Mouse (Mus musculus): ENCODE data around the gene Acer1.
A peak's percentile ranks its signal among the peaks of the same experiment; 100 is the strongest.

Gene Acer1

DNA sequence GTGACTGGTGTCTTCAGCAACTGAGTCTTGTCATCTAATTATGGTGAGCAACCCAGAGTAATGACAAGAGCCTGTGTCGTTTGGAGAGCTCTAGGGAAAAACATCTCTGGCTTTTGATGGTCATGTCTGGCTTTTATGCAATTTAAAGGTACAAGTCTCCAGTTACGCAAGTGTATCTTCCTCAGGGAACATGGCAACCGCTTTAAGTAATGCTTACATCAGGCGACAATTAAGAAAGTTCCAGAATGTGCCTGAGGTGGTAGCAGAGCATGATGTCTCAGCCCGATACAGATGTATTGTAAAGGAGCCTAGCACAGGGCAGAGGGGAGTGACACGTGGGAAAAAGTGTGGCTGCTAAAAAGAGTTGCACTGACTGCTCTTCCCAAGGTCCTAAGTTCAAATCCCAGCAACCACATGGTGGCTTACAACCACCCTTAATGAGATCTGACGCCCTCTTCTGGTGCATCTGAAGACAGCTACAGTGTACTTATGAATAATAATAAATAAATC is 7.0 kb upstream of the Acer1 start:
- DNase-seq (ENCODE audit: low read depth), result no peak

DNA sequence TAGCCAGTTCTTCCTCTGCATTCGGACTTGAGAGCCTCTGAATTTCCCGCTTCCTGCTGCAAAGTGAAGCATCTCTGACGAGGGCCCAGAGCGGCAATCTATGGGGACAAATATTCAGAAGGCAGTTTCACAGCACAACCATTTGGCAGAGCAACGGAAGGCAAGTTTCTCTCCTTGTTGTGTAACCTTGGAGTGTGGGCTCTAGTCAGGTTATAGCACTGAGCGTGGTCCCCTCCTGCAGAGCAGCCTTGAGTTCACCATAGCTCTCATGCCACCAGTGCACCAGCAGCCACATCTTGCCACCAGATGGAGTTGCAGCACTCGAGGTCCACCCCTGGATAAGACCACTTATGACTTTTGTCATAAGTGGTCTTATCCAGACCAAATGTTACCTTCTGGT is 6.5 kb upstream of the Acer1 start:
- no peak for DNase-seq (ENCODE audit: low read depth)

DNA sequence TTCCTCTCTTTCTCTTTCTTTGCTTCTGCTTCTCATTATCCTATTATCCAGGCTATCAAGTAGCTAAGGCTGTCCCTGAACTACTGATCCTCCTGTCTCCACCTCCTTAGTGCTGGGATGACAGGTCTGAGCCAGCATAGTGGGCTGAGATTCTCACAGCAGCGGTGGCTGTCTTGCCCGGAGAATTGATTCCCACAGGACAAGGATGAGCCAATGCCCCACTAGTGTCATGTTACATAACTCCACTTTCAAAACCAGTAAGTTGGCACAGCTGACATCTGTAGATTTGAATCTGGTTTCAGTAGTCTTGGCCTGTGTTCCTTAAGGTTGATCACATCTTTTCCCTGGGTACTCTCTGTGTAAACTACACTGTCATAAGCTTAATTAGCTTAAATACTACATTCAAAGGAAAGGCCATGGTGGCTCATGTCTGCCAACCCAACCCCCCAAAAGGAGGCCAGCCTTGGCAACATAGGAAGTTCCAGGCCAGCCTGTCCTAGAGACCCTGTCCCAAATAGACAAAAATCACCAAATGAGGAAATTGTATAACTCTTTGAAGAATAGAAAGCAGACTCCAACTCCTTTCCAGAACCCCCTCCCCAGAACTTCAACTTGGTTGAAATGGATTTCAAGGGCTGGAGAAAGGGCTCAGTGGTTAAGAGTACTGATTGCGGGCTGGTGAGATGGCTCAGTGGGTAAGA is 4.3 kb upstream of the Acer1 start:
- DNase-seq (ENCODE audit: low read depth), result no peak

DNA sequence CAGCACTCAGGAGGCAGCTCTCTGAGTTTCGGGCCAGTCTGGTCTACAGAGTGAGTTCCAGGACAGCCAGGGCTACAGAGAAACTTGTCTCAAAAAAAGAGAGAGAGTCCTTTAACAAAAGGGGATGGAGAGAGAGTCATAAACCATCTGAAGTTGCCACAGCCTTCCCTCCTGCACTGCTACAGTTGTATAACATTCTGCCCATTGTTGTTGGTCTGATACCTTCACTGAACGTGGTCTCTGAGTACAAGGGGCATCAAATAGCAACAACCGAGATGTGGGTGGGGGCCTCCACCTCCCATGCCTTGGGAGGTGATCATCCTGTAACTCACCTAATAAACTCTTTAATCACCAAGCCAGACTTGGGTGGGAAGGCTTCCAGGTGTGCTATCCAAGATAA is 3.7 kb upstream of the Acer1 start:
- no peak for DNase-seq (ENCODE audit: low read depth)

DNA sequence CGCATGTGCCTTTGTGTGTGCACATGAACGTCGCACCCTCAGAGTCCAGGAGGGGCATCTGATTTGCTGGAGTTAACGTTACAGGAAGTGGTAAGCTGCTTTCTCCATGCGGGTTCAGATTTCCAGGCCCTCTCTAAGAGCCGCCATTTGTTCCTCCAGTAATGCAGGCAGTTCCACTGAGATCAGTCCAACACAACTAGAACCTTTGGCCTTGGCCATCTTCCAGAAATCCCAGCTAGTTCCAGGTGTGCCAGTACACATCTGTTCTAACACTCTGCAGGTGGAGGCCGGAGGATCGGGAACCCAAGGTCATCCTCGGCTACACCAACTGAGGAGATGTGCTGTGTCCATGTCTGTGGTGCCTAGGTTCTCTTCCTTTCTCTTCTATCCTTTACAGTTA is 3.0 kb upstream of the Acer1 start:
- no peak for DNase-seq (ENCODE audit: low read depth)

DNA sequence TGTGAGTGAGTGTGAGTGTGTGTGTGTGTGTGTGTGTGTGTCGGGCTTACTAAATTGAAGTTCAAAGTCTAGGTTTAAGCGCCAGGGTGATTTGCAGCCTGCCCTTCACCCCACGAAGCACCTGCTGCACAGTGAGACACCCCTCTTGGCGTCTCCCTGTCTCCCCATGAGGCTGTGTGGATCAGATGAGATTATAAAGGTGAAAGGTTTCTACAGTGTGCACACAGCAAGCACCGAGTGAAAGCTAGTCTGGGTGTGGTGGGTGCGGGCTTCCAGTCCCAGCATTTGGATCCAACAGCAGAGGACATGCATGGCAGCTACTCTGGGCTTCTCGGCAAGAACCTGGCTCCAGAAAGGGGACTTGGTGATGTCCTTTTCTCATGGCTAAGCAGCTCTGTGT is 877 bp downstream of the Acer1 start:
- DNase-seq (ENCODE audit: low read depth), result no peak

DNA sequence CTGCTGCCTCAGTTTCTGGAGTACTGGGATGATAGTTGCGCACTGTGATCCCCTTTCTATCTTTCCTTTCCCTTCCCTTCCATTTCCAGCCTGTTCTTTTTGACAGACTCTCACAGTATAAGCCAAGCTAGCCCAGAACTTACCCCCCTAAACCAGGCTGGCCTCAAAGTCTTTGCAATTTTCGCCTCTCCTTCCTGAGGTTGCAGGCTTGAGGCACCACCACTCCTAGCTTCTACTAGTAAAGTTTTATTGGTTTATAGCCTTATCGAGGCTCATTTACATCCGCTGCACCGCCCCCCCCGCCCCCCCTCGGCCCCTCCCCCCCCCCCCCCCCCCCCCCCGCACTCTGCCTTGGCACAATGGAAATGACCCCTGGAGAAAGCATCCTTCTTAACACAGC is 2.4 kb downstream of the Acer1 start:
- DNase-seq (ENCODE audit: low read depth), result no peak

DNA sequence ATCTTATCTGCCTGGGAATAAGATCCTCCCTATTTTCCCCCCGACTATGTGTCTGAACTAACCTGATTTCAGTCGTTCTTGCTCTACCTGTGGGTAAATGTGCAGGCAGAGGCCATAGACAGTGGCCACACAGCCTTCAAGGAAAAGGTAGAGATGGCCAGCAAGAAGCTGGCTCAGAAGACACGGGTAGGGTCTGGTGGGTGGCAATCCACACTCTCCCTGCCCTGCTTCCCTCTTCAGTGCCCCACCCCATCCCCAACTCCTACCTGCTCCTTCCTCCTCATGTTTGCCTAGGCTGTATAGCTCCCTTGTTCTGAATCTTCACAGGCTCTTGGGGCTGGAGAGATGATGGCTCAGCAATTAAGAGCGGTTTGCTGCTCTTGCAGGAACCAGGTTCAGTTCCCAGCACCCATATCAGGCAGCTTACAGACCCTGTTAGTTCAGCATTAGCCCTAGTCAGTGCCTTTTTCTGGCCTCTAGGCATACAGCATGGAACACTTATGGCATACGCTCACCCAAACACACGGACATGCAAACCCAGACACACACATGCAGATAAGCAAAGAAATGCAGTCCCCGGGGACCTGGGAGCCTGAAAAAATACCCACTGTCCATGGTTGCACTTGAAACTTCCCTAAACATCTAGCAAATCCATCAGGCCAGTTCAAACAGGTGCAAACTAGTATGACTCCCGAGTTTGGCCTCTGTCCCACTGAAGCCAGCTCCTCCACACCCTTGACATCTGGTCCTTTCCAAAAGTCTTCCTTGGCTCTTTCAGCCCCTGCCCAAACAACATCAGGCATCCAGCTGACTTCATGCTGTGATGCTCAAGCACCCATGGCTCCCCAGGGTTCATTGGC is 5.2 kb downstream of the Acer1 start:
- DNase-seq (ENCODE audit: low read depth), result no peak

DNA sequence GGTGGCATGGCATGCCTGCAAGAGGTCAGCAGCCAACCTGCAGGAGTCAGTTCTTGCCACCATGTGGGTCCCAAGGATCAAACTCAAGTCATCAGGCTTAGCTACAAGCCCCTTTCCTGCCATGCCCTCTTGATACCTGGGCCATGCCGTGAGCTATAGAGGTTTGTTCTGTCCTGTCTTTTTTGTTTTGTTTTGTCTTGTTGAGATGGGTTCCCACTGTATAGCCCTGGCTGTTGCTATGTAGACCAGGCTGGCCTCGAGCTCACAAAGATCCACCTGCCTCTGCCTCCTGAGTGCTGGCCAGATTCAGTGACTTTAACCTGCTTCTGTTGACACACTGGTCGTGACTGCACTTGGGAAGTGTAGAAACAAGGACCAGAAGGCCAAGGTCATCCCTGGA is 6.5 kb downstream of the Acer1 start:
- no peak for DNase-seq (ENCODE audit: low read depth)

DNA sequence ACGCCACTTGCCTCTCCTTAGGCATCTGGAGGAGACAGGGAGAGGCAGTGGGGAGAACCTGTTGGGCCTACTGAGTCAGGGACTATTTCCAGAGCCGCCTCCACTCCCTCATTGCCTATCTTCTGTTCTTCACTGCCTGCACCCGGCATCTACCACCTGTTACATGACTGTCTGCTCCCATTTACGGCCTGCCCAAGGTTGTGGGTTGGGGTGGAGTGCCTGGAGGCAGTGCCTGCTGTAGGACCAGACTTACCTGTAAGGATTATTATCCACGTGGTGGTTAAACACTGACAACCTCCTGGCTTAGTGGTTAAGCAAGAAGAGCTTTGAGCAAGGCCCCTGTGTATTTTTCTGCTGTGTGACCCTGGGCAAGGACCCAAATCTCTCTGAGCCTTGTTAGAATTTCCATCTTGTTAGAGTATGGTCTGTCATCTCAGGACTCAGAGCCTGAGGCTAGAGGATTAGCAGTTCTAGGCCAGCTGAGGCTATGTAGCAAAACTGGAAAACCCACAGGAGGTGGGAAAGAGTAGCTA is 7.2 kb downstream of the Acer1 start:
- DNase-seq (ENCODE audit: low read depth), result no peak

DNA sequence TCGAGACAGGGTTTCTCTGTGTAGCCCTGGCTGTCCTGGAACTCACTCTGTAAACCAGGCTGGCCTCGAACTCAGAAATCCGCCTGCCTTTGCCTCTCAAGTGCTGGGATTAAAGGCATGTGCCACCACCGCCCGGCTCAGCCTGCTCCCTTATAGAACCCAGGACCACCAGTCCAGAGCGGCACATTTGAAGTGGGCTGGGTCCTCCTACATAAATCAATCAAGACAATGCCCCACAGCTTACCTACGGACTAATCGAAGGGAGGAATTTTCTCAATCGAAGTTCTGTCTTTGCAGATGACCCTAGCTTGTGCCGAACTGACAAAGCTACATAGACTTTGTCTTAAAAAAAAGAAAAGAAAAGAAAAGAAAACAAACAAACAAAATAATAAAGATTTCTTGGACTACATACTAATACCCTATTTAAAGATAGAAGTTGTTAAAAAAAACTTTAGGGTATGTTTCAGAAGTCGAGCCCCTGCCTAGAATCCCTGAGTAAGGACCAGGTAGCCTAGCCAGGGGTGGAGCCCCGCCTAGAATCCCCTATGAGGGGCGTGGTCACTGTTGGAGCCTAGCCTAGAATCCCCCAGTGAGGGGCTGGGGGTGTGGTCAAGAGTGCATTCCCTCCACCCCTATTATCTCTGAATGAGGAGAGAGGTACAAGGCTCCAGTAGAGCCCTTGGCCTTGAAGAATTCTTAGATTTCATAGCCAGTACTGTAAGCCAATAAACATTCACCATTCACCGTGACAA is 7.8 kb downstream of the Acer1 start:
- no peak for DNase-seq (ENCODE audit: low read depth)

DNA sequence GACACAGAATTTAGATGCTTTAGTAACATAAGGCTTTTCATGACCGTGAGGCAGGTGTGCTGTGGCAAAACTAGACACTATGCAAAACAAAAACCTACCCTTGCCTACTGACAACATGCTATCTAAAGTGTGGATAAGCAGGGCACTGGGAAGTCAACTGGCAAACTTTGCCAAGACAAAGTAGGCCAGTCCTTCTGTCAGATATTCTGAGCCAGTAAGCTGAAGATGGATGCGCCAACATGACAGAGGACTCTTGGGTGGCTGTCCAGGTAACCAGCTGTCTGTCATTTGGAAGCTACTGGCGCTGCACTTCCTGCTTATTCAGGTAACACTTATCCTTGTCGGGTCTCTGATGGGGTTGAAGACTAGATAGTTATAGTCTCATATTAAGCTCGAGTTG is 11.8 kb downstream of the Acer1 start:
- DNase-seq (ENCODE audit: low read depth), result no peak

DNA sequence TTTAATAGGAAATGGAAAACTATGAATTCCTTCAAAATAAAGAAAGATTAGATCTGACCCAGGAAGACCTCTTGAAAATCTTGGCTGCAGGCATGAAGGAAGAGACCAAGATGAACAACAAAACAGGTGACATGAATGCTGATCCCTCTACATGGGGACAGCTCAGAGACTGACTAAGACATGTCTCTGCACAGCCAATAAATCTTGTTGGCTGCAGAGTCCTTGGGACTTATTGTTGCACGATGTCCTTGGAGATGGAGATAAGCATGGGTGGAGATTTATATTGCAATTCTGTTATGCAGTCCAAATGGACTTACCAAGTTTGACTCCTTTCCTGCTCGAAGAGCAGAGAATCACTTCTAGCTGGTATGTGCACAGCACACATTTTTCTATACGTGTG is 12.6 kb downstream of the Acer1 start:
- no peak for DNase-seq (ENCODE audit: low read depth)

DNA sequence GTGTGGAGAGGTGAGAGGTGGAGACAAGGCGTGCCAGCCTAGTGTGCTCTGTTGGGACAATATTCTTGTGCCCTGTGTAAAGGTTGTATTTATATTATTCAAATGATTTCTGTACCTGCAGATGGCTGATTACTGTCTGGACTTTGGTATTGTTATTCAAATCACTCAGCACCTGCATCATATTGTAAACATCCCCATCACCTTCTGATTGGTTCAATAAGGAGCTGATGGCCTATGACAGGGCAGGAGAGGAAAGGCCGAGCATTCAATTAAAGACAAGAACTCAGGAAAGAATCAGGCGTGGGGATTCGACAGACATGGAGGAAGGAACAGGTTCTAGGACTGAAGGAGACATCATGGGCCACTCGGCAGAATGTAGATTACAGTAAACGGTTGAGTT is 18.3 kb downstream of the Acer1 start:
- DNase-seq (ENCODE audit: low read depth), result no peak

DNA sequence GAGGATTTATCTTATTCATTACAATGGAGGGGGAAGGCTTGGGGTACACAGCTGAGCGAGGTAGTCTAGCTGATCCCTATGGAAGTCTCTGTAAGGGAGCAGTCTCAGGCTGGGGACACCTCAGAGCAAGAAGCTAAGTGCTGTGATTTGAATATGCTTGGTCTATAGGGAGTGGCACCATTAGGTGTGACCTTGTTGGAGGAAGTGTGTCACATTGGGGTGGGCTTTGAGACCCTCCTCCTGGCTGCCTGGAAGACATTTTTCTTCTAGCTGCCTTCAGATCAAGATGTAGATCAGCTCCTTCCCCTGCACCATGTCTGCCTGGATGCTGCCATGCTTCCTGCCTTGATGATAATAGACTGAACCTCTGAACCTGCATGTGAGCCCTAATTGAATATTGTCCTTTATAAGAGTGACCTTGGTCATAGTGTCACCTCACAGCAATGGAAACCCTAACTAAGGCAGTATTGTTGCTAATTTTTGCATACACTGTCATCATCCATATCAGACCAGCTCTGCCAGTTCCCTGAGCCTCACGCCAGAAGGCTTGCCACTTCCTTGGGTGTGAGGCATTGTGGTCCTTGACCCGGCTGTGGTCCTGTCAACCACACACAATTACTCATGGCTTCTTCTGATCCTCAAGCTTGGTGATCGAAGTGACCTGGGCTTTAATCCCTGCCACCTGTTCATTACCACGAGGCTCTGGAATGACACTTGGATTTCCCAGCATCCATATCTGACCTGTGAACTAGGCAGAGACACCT is 19.1 kb downstream of the Acer1 start:
- no peak for DNase-seq (ENCODE audit: low read depth)

DNA sequence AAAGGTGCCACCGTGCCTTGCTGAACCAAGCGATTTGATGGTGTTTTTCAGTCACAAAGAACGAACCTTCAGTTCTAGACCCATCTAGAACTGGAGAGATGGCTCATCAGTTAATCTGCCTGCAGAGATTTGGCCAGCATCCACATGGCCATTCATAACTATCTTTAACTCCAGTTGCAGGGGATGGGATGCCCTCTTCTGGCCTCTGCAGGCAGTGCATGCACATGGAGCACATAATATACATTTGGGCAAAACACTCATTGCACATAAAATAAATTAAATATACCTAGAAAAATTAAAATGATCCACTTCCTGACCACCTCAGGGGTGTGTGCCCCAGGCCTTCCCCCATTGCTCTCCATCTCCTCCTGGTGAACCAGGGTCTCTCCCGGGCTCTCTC is 20.0 kb downstream of the Acer1 start:
- no peak for DNase-seq (ENCODE audit: low read depth)

DNA sequence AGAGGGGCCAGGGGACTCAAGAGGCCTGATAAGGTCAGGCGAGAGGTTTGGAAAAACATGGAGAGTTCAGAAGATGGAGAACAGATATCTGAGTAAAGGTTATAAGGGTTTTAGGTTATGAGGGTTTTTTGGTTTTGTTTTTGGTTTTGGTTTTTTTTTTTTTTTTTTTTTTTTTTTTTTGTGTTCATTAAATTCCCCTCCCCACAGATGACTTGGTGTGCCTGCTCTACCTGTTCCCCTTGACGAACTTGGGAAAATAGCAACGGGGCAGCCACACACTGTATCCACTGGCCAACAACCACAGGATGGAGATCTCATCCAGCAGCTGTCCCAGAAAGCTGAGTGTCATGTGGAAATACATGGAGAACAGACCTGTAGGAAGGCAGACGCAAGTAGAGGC is 23.3 kb downstream of the Acer1 start:
- no peak for DNase-seq (ENCODE audit: low read depth)

DNA sequence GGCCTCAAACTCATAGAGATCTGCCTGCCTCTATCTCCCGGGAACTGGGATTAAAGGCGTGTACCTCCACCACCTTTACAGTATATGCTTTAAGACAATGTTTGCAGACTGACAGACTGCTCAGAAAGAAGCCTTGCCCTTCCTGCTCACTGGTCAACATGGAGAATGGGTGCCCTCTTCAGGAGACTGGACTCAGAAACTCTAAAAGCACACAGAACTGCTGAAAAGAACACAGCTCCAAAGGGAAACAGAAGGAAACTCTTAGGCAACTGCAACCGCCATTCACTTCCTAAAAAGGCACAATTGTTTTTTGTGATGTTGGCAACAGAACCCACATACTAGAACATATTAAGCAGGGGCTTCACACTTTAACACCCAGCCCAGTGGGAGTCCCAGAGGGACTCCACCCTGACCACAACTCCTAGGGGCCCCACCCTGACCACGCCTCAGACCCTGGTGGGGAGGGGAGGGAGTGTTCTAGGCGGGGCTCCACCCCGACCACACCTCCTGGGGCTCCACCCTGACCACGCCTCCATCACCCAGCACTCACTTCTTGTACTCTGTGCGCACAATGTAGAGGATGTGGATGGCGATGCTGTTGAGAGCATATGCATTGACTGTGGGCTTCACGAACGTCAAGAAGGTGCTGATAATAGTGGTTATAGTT is 24.0 kb downstream of the Acer1 start:
- DNase-seq (ENCODE audit: low read depth), result peak; percentile 73

DNA sequence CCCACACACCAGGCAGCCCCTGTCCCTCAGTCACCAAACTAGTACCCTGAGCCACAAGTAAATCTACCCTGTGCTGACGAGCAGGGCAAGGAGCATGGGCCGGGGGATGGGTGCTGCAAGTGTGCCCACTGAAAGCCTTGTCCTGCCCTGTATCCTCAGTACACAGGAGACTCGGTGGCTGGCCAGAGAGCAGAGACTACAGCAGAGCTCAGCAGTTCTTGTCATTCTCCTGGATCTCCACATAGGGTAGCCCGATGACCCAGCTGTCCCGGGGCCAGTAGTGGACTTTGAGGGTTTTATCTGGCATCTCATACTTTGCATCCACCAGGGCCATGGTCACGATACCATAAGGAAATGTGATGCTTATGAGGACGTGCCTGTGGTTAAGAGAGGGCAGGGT is 27.1 kb downstream of the Acer1 start:
- no peak for DNase-seq (ENCODE audit: low read depth)

DNA sequence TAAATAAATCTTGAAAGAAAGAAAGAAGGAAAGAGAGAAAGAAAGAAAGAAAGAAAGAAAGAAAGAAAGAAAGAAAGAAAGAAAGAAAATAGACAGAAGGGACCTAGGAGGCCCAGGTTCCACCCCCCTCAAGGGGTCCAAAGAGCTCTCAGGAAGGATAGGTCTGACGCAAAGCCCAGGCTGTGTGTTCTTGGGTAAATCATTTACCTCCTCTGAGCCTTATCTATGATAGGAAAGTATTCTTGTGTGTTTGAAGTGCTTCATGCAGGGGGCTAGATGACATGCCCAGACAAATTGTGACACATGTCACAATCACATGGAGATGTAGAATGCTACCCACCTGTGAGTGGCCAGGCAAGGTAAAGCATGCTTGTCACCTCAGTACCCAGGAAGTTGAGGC is 29.3 kb downstream of the Acer1 start:
- no peak for DNase-seq (ENCODE audit: low read depth)

DNA sequence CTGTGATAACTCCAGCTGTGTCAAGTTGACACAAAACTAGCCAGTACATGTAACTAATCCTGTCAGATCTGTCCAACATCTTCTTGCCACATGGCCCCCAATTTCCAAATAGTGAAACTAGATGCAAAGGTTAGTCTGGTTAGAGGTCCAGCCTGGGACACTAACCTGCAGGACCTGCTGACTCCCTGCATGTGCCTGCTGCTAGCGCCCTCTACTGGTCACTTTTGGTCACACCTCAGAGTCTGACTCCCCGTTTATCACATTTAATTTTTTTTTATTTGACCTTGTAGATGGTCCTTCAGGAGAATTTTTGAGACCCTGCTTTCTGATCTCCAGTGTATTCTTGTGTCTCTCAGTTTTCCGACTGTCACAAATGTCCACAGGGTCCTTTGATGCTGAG is 31.0 kb downstream of the Acer1 start:
- peak; percentile 87 for DNase-seq (ENCODE audit: low read depth)

All from induced T-regulatory cell, adult 2 months (primary cell).